Mouse (Mus musculus) neural tube, postnatal 0 days (tissue): Measurements from ENCODE around the gene Lmbrd2. TPM values are rescaled to one million over a fixed set of nuclear protein-coding genes. Genes with fewer than 3 reads are reported as not detected.

Experiments used
- polyA plus RNA-seq: library from polyadenylated mRNA; unstranded; fragments of >200 nt; fragmentation: Nextera tagmentation; extraction: Ambion mirVana; gene quantifications from 2 replicates; pipeline ENCODE4 v1.2.1, GENCODE M21; 2015

Gene Lmbrd2
- polyA plus RNA-seq, result 4.6 and 5.0 TPM in 2 replicates

GRCm38 (mm10) chr15:9140252-9140680 is at the start of gene Lmbrd2:
Lmbrd2 (plus strand) TSS chr15:9140550.

GRCm38 (mm10) chr15:9155325-9155724 is 15.0 kb downstream of the Lmbrd2 start, which contains the start of gene Skp2:
Skp2 (minus strand) TSS chr15:9155425.

Other genes with a start within 250 kb of the Lmbrd2 start
- gene Ranbp3l, start 172.6 kb upstream of the Lmbrd2 start, polyA plus RNA-seq, result 7.4 and 13.4 TPM in 2 replicates
- 27.5 and 32.4 TPM in 2 replicates for gene Nadk2, start 69.3 kb upstream of the Lmbrd2 start, polyA plus RNA-seq
- 7.9 and 9.0 TPM in 2 replicates for gene Skp2, start 14.9 kb downstream of the Lmbrd2 start, polyA plus RNA-seq
- gene Ugt3a1, start 136.3 kb downstream of the Lmbrd2 start, polyA plus RNA-seq, result not detected in 2 replicates
- gene Ugt3a2, start 195.0 kb downstream of the Lmbrd2 start, polyA plus RNA-seq, result not detected in 2 replicates